Mouse (Mus musculus) thymus, adult 18-20 months (tissue): ENCODE results near the gene Fam118b.
A peak's percentile ranks its signal among the peaks of the same experiment; 100 is the strongest.

Experiments used
- DNase-seq, 2 experiments: peaks; one replicate each; pipeline ENCODE4 v3.0.0; 2022; ENCODE audit warnings: mixed read lengths in 2 of 2

The Fam118b gene

GRCm38 (mm10) chr9:35267146-35267975 is at the start of gene Fam118b, which contains the start of gene Rpusd4:
Fam118b (minus strand) TSS chr9:35267805.
Rpusd4 (plus strand) TSS chr9:35267865.
- DNase-seq, result peak; percentile 86 to 87

GRCm38 (mm10) chr9:35316771-35317211 is 49.2 kb upstream of the Fam118b start:
- no peak for DNase-seq

- DNase-seq, result no peak
Observed at GRCm38 (mm10) chr9:35314254-35314653, 46.6 kb upstream of the Fam118b start.

GRCm38 (mm10) chr9:35313601-35314000 is 46.0 kb upstream of the Fam118b start:
- no peak for DNase-seq

GRCm38 (mm10) chr9:35312516-35312915 is 44.9 kb upstream of the Fam118b start:
- DNase-seq, result no peak

GRCm38 (mm10) chr9:35310377-35310776 is 42.8 kb upstream of the Fam118b start:
- DNase-seq, result no peak

GRCm38 (mm10) chr9:35307461-35307860 is 39.9 kb upstream of the Fam118b start:
- no peak for DNase-seq

GRCm38 (mm10) chr9:35302172-35302571 is 34.6 kb upstream of the Fam118b start:
- DNase-seq, result no peak

GRCm38 (mm10) chr9:35297791-35298190 is 30.2 kb upstream of the Fam118b start:
- no peak for DNase-seq

GRCm38 (mm10) chr9:35293465-35293864 is 25.9 kb upstream of the Fam118b start:
- no peak for DNase-seq

GRCm38 (mm10) chr9:35290916-35291315 is 23.3 kb upstream of the Fam118b start:
- no peak for DNase-seq

- DNase-seq, result no peak
Observed at GRCm38 (mm10) chr9:35290417-35290816, 22.8 kb upstream of the Fam118b start.

GRCm38 (mm10) chr9:35289992-35290391 is 22.4 kb upstream of the Fam118b start:
- no peak for DNase-seq

GRCm38 (mm10) chr9:35286351-35286750 is 18.7 kb upstream of the Fam118b start:
- DNase-seq, result no peak

- no peak for DNase-seq
Observed at GRCm38 (mm10) chr9:35284351-35284750, 16.7 kb upstream of the Fam118b start.

GRCm38 (mm10) chr9:35283415-35284069 is 15.9 kb upstream of the Fam118b start:
- DNase-seq, result no peak

- no peak for DNase-seq
Observed at GRCm38 (mm10) chr9:35282851-35283200, 15.2 kb upstream of the Fam118b start.

- DNase-seq, result no peak
Observed at GRCm38 (mm10) chr9:35282006-35282850, 14.6 kb upstream of the Fam118b start.

- no peak for DNase-seq
Observed at GRCm38 (mm10) chr9:35278451-35278850, 10.8 kb upstream of the Fam118b start.

GRCm38 (mm10) chr9:35277855-35278365 is 10.3 kb upstream of the Fam118b start:
- no peak for DNase-seq

GRCm38 (mm10) chr9:35267976-35268715 is 541 bp upstream of the Fam118b start:
- DNase-seq, result no peak

- DNase-seq, result no peak
Observed at GRCm38 (mm10) chr9:35264509-35264908, 3.1 kb downstream of the Fam118b start.
